Mouse (Mus musculus): ENCODE measurements around the gene Krt13. TPM values are rescaled to one million over a fixed set of nuclear protein-coding genes. Genes with fewer than 3 reads are reported as not detected.

Krt13 gene
- polyA plus RNA-seq, 1 experiment = 2.9 TPM

DNA sequence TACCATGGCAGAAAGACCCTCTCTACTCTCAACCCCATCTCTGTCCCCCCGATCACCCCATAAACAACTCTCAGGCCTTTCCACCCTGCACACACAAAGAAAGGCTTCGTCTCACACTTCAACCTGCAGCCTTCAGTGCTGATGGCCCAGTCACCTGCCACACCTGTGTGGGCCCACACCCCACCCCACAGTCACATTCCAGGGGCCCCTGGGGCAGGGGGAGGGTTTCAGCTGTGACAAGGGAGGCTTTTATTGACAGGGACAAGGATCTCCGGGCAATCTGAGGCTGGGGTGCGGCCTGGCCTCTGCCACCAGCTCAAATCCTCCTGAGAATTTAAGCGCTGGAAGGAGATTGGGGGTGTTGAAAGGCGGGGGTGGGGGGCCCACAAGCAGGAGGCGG is 17.4 kb upstream of the Krt13 start:
- TF ChIP-seq TCF12 (IDR thresholded peaks at IDR 0.05; ENCODE audit: insufficient read depth, poor library complexity, severe bottlenecking) = no peak
- no peak for TF ChIP-seq SRF (IDR thresholded peaks at IDR 0.05; ENCODE audit: control insufficient read depth, insufficient read length, low read depth)
- TF ChIP-seq MYOG (IDR thresholded peaks at IDR 0.05; ENCODE audit: control insufficient read depth in 1 of 3, insufficient read depth in 1 of 3, insufficient read length in 2 of 3, low read depth in 2 of 3) = no peak
- TF ChIP-seq POLR2A (IDR thresholded peaks at IDR 0.05; ENCODE audit: insufficient read length, low read depth) = no peak
- no peak for TF ChIP-seq TCF3 (IDR thresholded peaks at IDR 0.05; ENCODE audit: insufficient read length, low read depth)
- TF ChIP-seq CEBPB (IDR thresholded peaks at IDR 0.05; ENCODE audit: insufficient read depth, poor library complexity, severe bottlenecking) = no peak
- TF ChIP-seq MYOD1 (IDR thresholded peaks at IDR 0.05; ENCODE audit: control insufficient read depth in 1 of 3, insufficient read length in 2 of 3, low read depth in 2 of 3) = no peak
- TF ChIP-seq E2F4 (IDR thresholded peaks at IDR 0.05; ENCODE audit: insufficient read depth) = no peak
- no peak for TF ChIP-seq USF1 (IDR thresholded peaks at IDR 0.05; ENCODE audit: low read depth)
- no peak for TF ChIP-seq MAX (IDR thresholded peaks at IDR 0.05; ENCODE audit: low read depth)
- TF ChIP-seq REST (IDR thresholded peaks at IDR 0.05; ENCODE audit: insufficient read depth, insufficient read length) = no peak
- no peak for TF ChIP-seq POLR2AphosphoS2 (IDR thresholded peaks at IDR 0.05; ENCODE audit: insufficient read length, low read depth)
- Histone ChIP-seq H3K36me3 (ENCODE audit: control insufficient read depth, insufficient read depth) (no peaks in the 10 kb centered on the region), H3K4me2 (ENCODE audit: low read depth) (no peak overlapping the region), H3K27me3 (ENCODE audit: control insufficient read depth, insufficient read depth, insufficient read length) (no peaks in the 10 kb centered on the region), H3ac (ENCODE audit: control insufficient read depth, insufficient read length) (no peak overlapping the region), H3K79me2 (ENCODE audit: control insufficient read depth, insufficient read depth) (no peaks in the 10 kb centered on the region), H3K4me3 (no peak overlapping the region)

DNA sequence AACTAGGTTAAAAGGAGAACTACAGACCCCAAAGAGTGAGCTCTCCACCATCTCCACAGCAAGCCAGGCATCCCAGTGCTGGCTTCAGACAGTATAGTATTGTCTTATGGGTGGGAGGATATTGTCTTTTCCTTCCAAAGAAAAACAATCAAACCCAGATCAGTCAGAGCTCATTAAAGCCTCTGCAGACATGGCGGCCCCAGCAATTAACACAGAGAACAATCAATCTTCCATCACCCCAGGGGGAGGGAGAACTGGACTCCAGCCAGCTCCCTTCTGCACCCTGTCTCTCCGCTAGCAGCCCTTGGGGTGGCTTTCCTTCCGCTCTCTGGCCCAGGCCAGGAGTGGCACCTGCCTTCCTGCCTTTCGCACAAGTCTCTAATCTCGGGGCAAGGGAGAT is 16.3 kb upstream of the Krt13 start:
- Histone ChIP-seq H3K4me3 (no peak overlapping the region), H3K27me3 (ENCODE audit: control insufficient read depth, insufficient read depth, insufficient read length) (no peaks in the 10 kb centered on the region), H3K36me3 (ENCODE audit: control insufficient read depth, insufficient read depth) (no peaks in the 10 kb centered on the region), H3ac (ENCODE audit: control insufficient read depth, insufficient read length) (no peak overlapping the region), H3K4me2 (ENCODE audit: low read depth) (no peak overlapping the region), H3K79me2 (ENCODE audit: control insufficient read depth, insufficient read depth) (no peaks in the 10 kb centered on the region)
- TF ChIP-seq MYOG (IDR thresholded peaks at IDR 0.05; ENCODE audit: control insufficient read depth in 1 of 3, insufficient read depth in 1 of 3, insufficient read length in 2 of 3, low read depth in 2 of 3) (no peak), POLR2AphosphoS2 (IDR thresholded peaks at IDR 0.05; ENCODE audit: insufficient read length, low read depth) (no peak), SRF (IDR thresholded peaks at IDR 0.05; ENCODE audit: control insufficient read depth, insufficient read length, low read depth) (no peak), POLR2A (IDR thresholded peaks at IDR 0.05; ENCODE audit: insufficient read length, low read depth) (no peak), TCF3 (IDR thresholded peaks at IDR 0.05; ENCODE audit: insufficient read length, low read depth) (no peak), MYOD1 (IDR thresholded peaks at IDR 0.05; ENCODE audit: control insufficient read depth in 1 of 3, insufficient read length in 2 of 3, low read depth in 2 of 3) (no peak), MAX (IDR thresholded peaks at IDR 0.05; ENCODE audit: low read depth) (no peak), CEBPB (IDR thresholded peaks at IDR 0.05; ENCODE audit: insufficient read depth, poor library complexity, severe bottlenecking) (no peak), REST (IDR thresholded peaks at IDR 0.05; ENCODE audit: insufficient read depth, insufficient read length) (no peak), E2F4 (IDR thresholded peaks at IDR 0.05; ENCODE audit: insufficient read depth) (no peak), USF1 (IDR thresholded peaks at IDR 0.05; ENCODE audit: low read depth) (no peak)

DNA sequence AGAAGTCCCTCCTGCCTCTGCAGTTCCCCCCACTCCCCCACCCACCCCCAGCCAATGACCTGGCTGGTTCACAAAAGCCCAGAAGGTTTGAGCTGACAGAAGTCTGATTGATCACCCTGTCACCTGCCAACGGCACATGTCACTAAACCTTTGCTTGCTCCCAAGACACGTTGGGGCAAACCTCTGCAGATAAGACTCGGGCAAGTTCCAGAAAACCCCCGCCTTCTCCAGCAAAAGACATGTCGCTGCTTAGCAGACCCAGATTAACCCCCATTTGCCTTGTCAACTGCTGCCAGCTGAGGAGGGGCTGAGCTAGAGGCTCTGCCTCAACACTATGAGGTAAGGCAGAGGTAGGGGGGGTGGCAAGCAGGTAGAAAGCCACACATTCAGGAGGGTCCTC is 15.2 kb upstream of the Krt13 start:
- H3K4me2 ChIP-seq (ENCODE audit: low read depth) = no peak overlapping the region
- TF ChIP-seq SRF (IDR thresholded peaks at IDR 0.05; ENCODE audit: control insufficient read depth, insufficient read length, low read depth) (no peak), MYOD1 (IDR thresholded peaks at IDR 0.05; ENCODE audit: control insufficient read depth in 1 of 3, insufficient read length in 2 of 3, low read depth in 2 of 3) (no peak), REST (IDR thresholded peaks at IDR 0.05; ENCODE audit: insufficient read depth, insufficient read length) (no peak), POLR2AphosphoS2 (IDR thresholded peaks at IDR 0.05; ENCODE audit: insufficient read length, low read depth) (no peak), TCF3 (IDR thresholded peaks at IDR 0.05; ENCODE audit: insufficient read length, low read depth) (no peak), USF1 (IDR thresholded peaks at IDR 0.05; ENCODE audit: low read depth) (no peak), CEBPB (IDR thresholded peaks at IDR 0.05; ENCODE audit: insufficient read depth, poor library complexity, severe bottlenecking) (no peak), MAX (IDR thresholded peaks at IDR 0.05; ENCODE audit: low read depth) (no peak)
- H3K27me3 ChIP-seq (ENCODE audit: control insufficient read depth, insufficient read depth, insufficient read length) = no peaks in the 10 kb centered on the region
- H3ac ChIP-seq (ENCODE audit: control insufficient read depth, insufficient read length) = no peak overlapping the region
- H3K79me2 ChIP-seq (ENCODE audit: control insufficient read depth, insufficient read depth) = no peaks in the 10 kb centered on the region
- no peaks in the 10 kb centered on the region for H3K36me3 ChIP-seq (ENCODE audit: control insufficient read depth, insufficient read depth)
- no peak overlapping the region for H3K4me3 ChIP-seq

DNA sequence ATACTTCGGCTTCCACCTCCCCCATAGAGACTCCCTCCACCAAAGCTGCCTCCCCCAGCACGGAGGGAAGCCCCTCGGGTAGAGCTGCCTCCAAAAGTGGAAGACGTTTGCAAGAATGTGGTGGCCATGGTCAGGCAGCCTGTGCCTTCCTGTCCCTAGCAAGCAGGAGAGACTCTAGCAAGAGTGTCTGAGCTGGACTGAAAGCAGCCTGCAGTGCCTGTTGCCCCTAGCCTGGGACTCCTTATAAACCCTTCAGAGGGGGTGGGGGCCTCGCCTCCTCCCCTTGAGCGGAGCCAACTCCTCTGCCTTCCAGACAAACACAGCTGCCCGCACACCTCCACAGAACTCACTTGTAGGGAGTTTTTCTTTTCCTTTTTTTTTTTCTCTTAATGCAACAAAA is 14.4 kb upstream of the Krt13 start, which contains the start of gene Krt15:
Gene Krt15 (minus strand): TSS at position 198 of the 400 bp plus-strand sequence.
- H3K4me2 ChIP-seq (ENCODE audit: low read depth) = no peak within 1 kb of the TSS
- no peaks in the 10 kb centered on the region for H3K36me3 ChIP-seq (ENCODE audit: control insufficient read depth, insufficient read depth)
- H3K27me3 ChIP-seq (ENCODE audit: control insufficient read depth, insufficient read depth, insufficient read length) = no peaks in the 10 kb centered on the region
- no peaks in the 10 kb centered on the region for H3K79me2 ChIP-seq (ENCODE audit: control insufficient read depth, insufficient read depth)
- TF ChIP-seq SRF (IDR thresholded peaks at IDR 0.05; ENCODE audit: control insufficient read depth, insufficient read length, low read depth) (no peak), REST (IDR thresholded peaks at IDR 0.05; ENCODE audit: insufficient read depth, insufficient read length) (no peak), MAX (IDR thresholded peaks at IDR 0.05; ENCODE audit: low read depth) (no peak), POLR2AphosphoS2 (IDR thresholded peaks at IDR 0.05; ENCODE audit: insufficient read length, low read depth) (no peak), USF1 (IDR thresholded peaks at IDR 0.05; ENCODE audit: low read depth) (no peak), TCF3 (IDR thresholded peaks at IDR 0.05; ENCODE audit: insufficient read length, low read depth) (no peak), POLR2A (IDR thresholded peaks at IDR 0.05; ENCODE audit: insufficient read length, low read depth) (no peak), E2F4 (IDR thresholded peaks at IDR 0.05; ENCODE audit: insufficient read depth) (no peak), MYOD1 (IDR thresholded peaks at IDR 0.05; ENCODE audit: control insufficient read depth in 1 of 3, insufficient read length in 2 of 3, low read depth in 2 of 3) (no peak), TCF12 (IDR thresholded peaks at IDR 0.05; ENCODE audit: insufficient read depth, poor library complexity, severe bottlenecking) (no peak), CEBPB (IDR thresholded peaks at IDR 0.05; ENCODE audit: insufficient read depth, poor library complexity, severe bottlenecking) (no peak), MYOG (IDR thresholded peaks at IDR 0.05; ENCODE audit: control insufficient read depth in 1 of 3, insufficient read depth in 1 of 3, insufficient read length in 2 of 3, low read depth in 2 of 3) (no peak)
- H3K4me3 ChIP-seq = no peak within 1 kb of the TSS
- no peak within 1 kb of the TSS for H3ac ChIP-seq (ENCODE audit: control insufficient read depth, insufficient read length)

Measured in myocyte (in vitro differentiated cells).